Mouse (Mus musculus) neural tube, embryonic 13.5 days (tissue): ENCODE measurements around the gene D7Ertd443e. TPM values are rescaled to one million over a fixed set of nuclear protein-coding genes. Genes with fewer than 3 reads are reported as not detected.

ENCODE experiments used
- ATAC-seq: fragments of 200-750 bp; cut with Nextera tagmentation; 2 replicates; pipeline ENCODE4 v1.8.0; 2017; ENCODE audit warnings: low read depth, mild to moderate bottlenecking, moderate TSS enrichment, moderate library complexity
- H3K27ac ChIP-seq: fragments of 300-500 bp; sonication (generic); replicated peaks from 2 replicates; pipeline ENCODE4 v1.5.1; 2015; ENCODE audit warnings: moderate library complexity, mild to moderate bottlenecking, inconsistent platforms
- H3K27me3 ChIP-seq: fragments of 300-500 bp; sonication (generic); 2 replicates; pipeline ENCODE4 v1.6.1; 2015; ENCODE audit warnings: mild to moderate bottlenecking, inconsistent platforms
- H3K36me3 ChIP-seq: fragments of 300-500 bp; sonication (generic); 2 replicates; pipeline ENCODE4 v1.6.1; 2015; ENCODE audit warnings: mild to moderate bottlenecking, inconsistent platforms
- H3K4me1 ChIP-seq: fragments of 300-500 bp; sonication (generic); replicated peaks from 2 replicates; pipeline ENCODE4 v1.6.1; 2015; ENCODE audit warnings: inconsistent platforms
- H3K4me2 ChIP-seq: fragments of 300-500 bp; sonication (generic); 2 replicates; pipeline ENCODE4 v1.6.1; 2015; ENCODE audit warnings: inconsistent platforms, mild to moderate bottlenecking, moderate library complexity
- H3K4me3 ChIP-seq: fragments of 300-500 bp; sonication (generic); 2 replicates; pipeline ENCODE4 v1.5.1; 2015; ENCODE audit warnings: mild to moderate bottlenecking, inconsistent platforms
- H3K9ac ChIP-seq: fragments of 300-500 bp; sonication (generic); 2 replicates; pipeline ENCODE4 v1.6.1; 2015; ENCODE audit warnings: moderate library complexity, mild to moderate bottlenecking, inconsistent platforms
- H3K9me3 ChIP-seq: fragments of 300-500 bp; sonication (generic); 2 replicates; pipeline ENCODE4 v1.6.1; 2016; ENCODE audit warnings: inconsistent platforms
- WGBS: fragments of 180-500 bp; shearing (Covaris S2); methylation state at CpG from one replicate; pipeline ENCODE4 v1.1.7; 2015; 5-methylcytosine and 5-hydroxymethylcytosine counted together
- polyA plus RNA-seq: library from polyadenylated mRNA; unstranded; fragments of >200 nt; fragmentation: Nextera tagmentation; extraction: Ambion mirVana; gene quantifications from 2 replicates; pipeline ENCODE4 v1.2.1, GENCODE M21; 2015

Gene D7Ertd443e
- polyA plus RNA-seq, 1 experiment from 2014 or later = 0.20 TPM

GRCm38 (mm10) chr7:134223444-134224161 is 161.9 kb downstream of the D7Ertd443e start:
- H3K36me3 ChIP-seq = no peaks in the 10 kb centered on the region
- WGBS = 29% methylated on average over 16 of the region's 16 CpGs
- 0 out of 2 replicates have a peak, but pooled peaks have one; percentile 33 for ATAC-seq
- H3K4me3 ChIP-seq = peak overlapping the region; percentile 64
- peaks cover 33% of the 10 kb centered on the region for H3K27me3 ChIP-seq
- H3K9ac ChIP-seq = no peak overlapping the region
- peaks cover 32% of the 10 kb centered on the region for H3K4me1 ChIP-seq
- H3K4me2 ChIP-seq = peak overlapping the region; percentile 99
- H3K9me3 ChIP-seq = no peaks in the 10 kb centered on the region
- no peak overlapping the region for H3K27ac ChIP-seq

Other genes starting within 250 kb of the D7Ertd443e start
- gene Adam12, start 153.5 kb downstream of the D7Ertd443e start, polyA plus RNA-seq = 2.4 and 2.8 TPM in 2 replicates